Mouse (Mus musculus) MEL (cell line): ENCODE measurements around the gene Rnf123. TPM values are rescaled to one million over a fixed set of nuclear protein-coding genes. Genes with fewer than 3 reads are reported as not detected.

ENCODE experiments used
- DNase-seq: peaks from one replicate; pipeline ENCODE4 v3.0.0; 2011; ENCODE audit warnings: low read depth, low spot score
- H3K27ac ChIP-seq: 2 replicates; pipeline ENCODE4 v1.5.1; 2012; ENCODE audit warnings: low read depth, mild to moderate bottlenecking, control low read depth, low read length, moderate library complexity; ENCODE audit not compliant: control insufficient read depth
- H3K27me3 ChIP-seq, 2 experiments: fragments of 150-350 bp in 1 of 2; sonication (generic) in 1 of 2; 2 replicates each; pipeline ENCODE4 v1.6.1; 2012; ENCODE audit warnings: low read length in 2 of 2, mild to moderate bottlenecking in 2 of 2, improper control_type of control experiment in 1 of 2, moderate library complexity in 1 of 2; ENCODE audit not compliant: insufficient read depth in 2 of 2, control insufficient read depth in 1 of 2
- H3K36me3 ChIP-seq, 2 experiments: 2 replicates each; pipeline ENCODE4 v1.6.1; 2012 to 2014; ENCODE audit warnings: low read length in 2 of 2, improper control_type of control experiment in 1 of 2, inconsistent platforms in 1 of 2, mild to moderate bottlenecking in 1 of 2; ENCODE audit not compliant: insufficient read depth in 2 of 2, control insufficient read depth in 1 of 2
- H3K4me1 ChIP-seq, 2 experiments: fragments of 150-350 bp in 1 of 2; sonication (generic) in 1 of 2; 2 replicates each; pipeline ENCODE4 v1.6.1; 2012; ENCODE audit warnings: low read length in 2 of 2, improper control_type of control experiment in 1 of 2, mild to moderate bottlenecking in 1 of 2; ENCODE audit not compliant: insufficient read depth in 2 of 2, control insufficient read depth in 1 of 2
- H3K4me3 ChIP-seq, 2 experiments: fragments of 150-350 bp in 1 of 2; sonication (generic) in 1 of 2; 2 replicates each; pipeline ENCODE4 v1.5.1; 2012; ENCODE audit warnings: low read depth in 2 of 2, low read length in 2 of 2, mild to moderate bottlenecking in 2 of 2, moderate library complexity in 2 of 2, control low read depth in 1 of 2, improper control_type of control experiment in 1 of 2; ENCODE audit not compliant: control insufficient read depth in 1 of 2, insufficient read depth in 1 of 2
- H3K79me2 ChIP-seq: 2 replicates; pipeline ENCODE4 v1.6.1; 2012; ENCODE audit warnings: mild to moderate bottlenecking, low read length, moderate library complexity; ENCODE audit not compliant: control insufficient read depth, poor library complexity, insufficient read depth
- H3K9ac ChIP-seq: 2 replicates; pipeline ENCODE4 v1.6.1; 2012; ENCODE audit warnings: low read depth, mild to moderate bottlenecking, control low read depth, low read length, moderate library complexity; ENCODE audit not compliant: control insufficient read depth, poor library complexity, severe bottlenecking
- H3K9me3 ChIP-seq: fragments of 150-350 bp; sonication (generic); replicated peaks from 2 replicates; pipeline ENCODE4 v1.6.1; 2012; ENCODE audit warnings: mild to moderate bottlenecking, low read length, improper control_type of control experiment, moderate library complexity; ENCODE audit not compliant: insufficient read depth
- BHLHE40 ChIP-seq: IDR thresholded peaks from 2 replicates; pipeline ENCODE4 v1.6.1; 2012; ENCODE audit warnings: low read depth, mild to moderate bottlenecking, inconsistent platforms, low read length, improper control_type of control experiment, borderline replicate concordance
- CHD1 ChIP-seq: IDR thresholded peaks from 2 replicates; pipeline ENCODE4 v1.6.1; 2012; ENCODE audit warnings: low read depth, mild to moderate bottlenecking, inconsistent platforms, low read length, improper control_type of control experiment
- CHD2 ChIP-seq: IDR thresholded peaks from 2 replicates; pipeline ENCODE4 v1.6.1; 2011; ENCODE audit warnings: low read length, improper control_type of control experiment
- CTCF ChIP-seq, 3 experiments: IDR thresholded peaks in 2 of 3; conservative IDR thresholded peaks in 1 of 3; 2 replicates each; pipeline ENCODE4 v1.5.1; 2011 to 2012; ENCODE audit warnings: low read length in 3 of 3, low read depth in 2 of 3, mild to moderate bottlenecking in 2 of 3, improper control_type of control experiment in 1 of 3, inconsistent platforms in 1 of 3, mixed read lengths in 1 of 3, moderate library complexity in 1 of 3; ENCODE audit not compliant: control insufficient read depth in 1 of 3, insufficient read depth in 1 of 3, poor library complexity in 1 of 3, severe bottlenecking in 1 of 3
- E2F4 ChIP-seq: IDR thresholded peaks from 2 replicates; pipeline ENCODE4 v1.6.1; 2011; ENCODE audit warnings: low read depth, low read length, improper control_type of control experiment, borderline replicate concordance
- ETS1 ChIP-seq: IDR thresholded peaks from 2 replicates; pipeline ENCODE4 v1.6.1; 2012; ENCODE audit warnings: low read depth, mild to moderate bottlenecking, inconsistent platforms, low read length, improper control_type of control experiment, moderate library complexity
- GABPA ChIP-seq: IDR thresholded peaks from 2 replicates; pipeline ENCODE4 v1.6.1; 2012; ENCODE audit warnings: low read depth, mild to moderate bottlenecking, inconsistent platforms, low read length, improper control_type of control experiment, moderate library complexity
- HCFC1 ChIP-seq: IDR thresholded peaks from 2 replicates; pipeline ENCODE4 v1.6.1; 2012; ENCODE audit warnings: low read depth, mild to moderate bottlenecking, inconsistent platforms, low read length, improper control_type of control experiment, moderate library complexity
- JUND ChIP-seq: IDR thresholded peaks from 2 replicates; pipeline ENCODE4 v1.6.1; 2011; ENCODE audit warnings: low read depth, mild to moderate bottlenecking, improper control_type of control experiment, low read length
- MAFK ChIP-seq: IDR thresholded peaks from 2 replicates; pipeline ENCODE4 v1.6.1; 2011; ENCODE audit warnings: low read depth, mild to moderate bottlenecking, low read length, improper control_type of control experiment, borderline replicate concordance
- MAX ChIP-seq: IDR thresholded peaks from 2 replicates; pipeline ENCODE4 v1.6.1; 2011; ENCODE audit warnings: low read length, improper control_type of control experiment
- MAZ ChIP-seq: IDR thresholded peaks from 2 replicates; pipeline ENCODE4 v1.6.1; 2012; ENCODE audit warnings: low read depth, mild to moderate bottlenecking, inconsistent platforms, low read length, improper control_type of control experiment
- MEF2A ChIP-seq: IDR thresholded peaks from 2 replicates; pipeline ENCODE4 v1.6.1; 2014; ENCODE audit warnings: low read depth, mild to moderate bottlenecking, inconsistent platforms, low read length, improper control_type of control experiment; ENCODE audit not compliant: poor library complexity, insufficient replicate concordance, severe bottlenecking; ENCODE audit errors: extremely low read depth
- MXI1 ChIP-seq: IDR thresholded peaks from 2 replicates; pipeline ENCODE4 v1.6.1; 2011; ENCODE audit warnings: mild to moderate bottlenecking, low read depth, low read length, improper control_type of control experiment
- MYB ChIP-seq: IDR thresholded peaks from 2 replicates; pipeline ENCODE4 v1.6.1; 2011; ENCODE audit warnings: mild to moderate bottlenecking, low read depth, low read length, improper control_type of control experiment
- MYC ChIP-seq: IDR thresholded peaks from 2 replicates; pipeline ENCODE4 v1.6.1; 2011; ENCODE audit warnings: low read depth, mild to moderate bottlenecking, low read length, improper control_type of control experiment, moderate library complexity
- POLR2AphosphoS5 ChIP-seq: IDR thresholded peaks from 2 replicates; pipeline ENCODE4 v1.6.1; 2012; ENCODE audit warnings: low read depth, borderline replicate concordance, mild to moderate bottlenecking, inconsistent platforms, low read length, moderate library complexity, mixed read lengths
- RAD21 ChIP-seq: IDR thresholded peaks from 2 replicates; pipeline ENCODE4 v1.6.1; 2011; ENCODE audit warnings: mild to moderate bottlenecking, low read depth, low read length, improper control_type of control experiment
- SIN3A ChIP-seq: IDR thresholded peaks from 2 replicates; pipeline ENCODE4 v1.6.1; 2012; ENCODE audit warnings: low read length, improper control_type of control experiment, inconsistent platforms
- TAL1 ChIP-seq: IDR thresholded peaks from 2 replicates; pipeline ENCODE4 v1.6.1; 2012; ENCODE audit warnings: mild to moderate bottlenecking, inconsistent platforms, low read length, moderate library complexity, mixed read lengths
- TBP ChIP-seq: IDR thresholded peaks from 2 replicates; pipeline ENCODE4 v1.8.0; 2011; ENCODE audit warnings: low read depth, low read length, improper control_type of control experiment
- UBTF ChIP-seq: IDR thresholded peaks from 2 replicates; pipeline ENCODE4 v1.6.1; 2012; ENCODE audit warnings: low read depth, mild to moderate bottlenecking, inconsistent platforms, low read length, improper control_type of control experiment, moderate library complexity, borderline replicate concordance; ENCODE audit not compliant: insufficient read depth
- USF1 ChIP-seq: IDR thresholded peaks from 2 replicates; pipeline ENCODE4 v1.6.1; 2014; ENCODE audit warnings: low read depth, mild to moderate bottlenecking, inconsistent platforms, low read length, improper control_type of control experiment, moderate library complexity
- USF2 ChIP-seq, 2 experiments: IDR thresholded peaks; 2 replicates each; pipeline ENCODE4 v1.6.1; 2011 to 2012; ENCODE audit warnings: improper control_type of control experiment in 2 of 2, low read length in 2 of 2, borderline replicate concordance in 1 of 2, inconsistent platforms in 1 of 2, low read depth in 1 of 2, mild to moderate bottlenecking in 1 of 2; ENCODE audit not compliant: insufficient read depth in 1 of 2
- ZNF384 ChIP-seq: IDR thresholded peaks from 2 replicates; pipeline ENCODE4 v1.6.1; 2012; ENCODE audit warnings: low read depth, mild to moderate bottlenecking, inconsistent platforms, low read length, improper control_type of control experiment
- polyA plus RNA-seq, 2 experiments: library from polyadenylated mRNA; stranded (reverse) in 1 of 2; unstranded in 1 of 2; fragments of >175 nt in 1 of 2; fragments of >200 nt in 1 of 2; gene quantifications; 2 replicates each; pipeline versions ENCODE4 v1.2.1 to v1.2.4; 2012; ENCODE audit warnings: low replicate concordance in 2 of 2, low read depth in 1 of 2; ENCODE audit not compliant: insufficient read length in 2 of 2, insufficient read depth in 1 of 2, missing spikeins in 1 of 2
- total RNA-seq: library from RNA; depleted of rRNA; stranded (reverse); fragments of 300-350 nt; gene quantifications from 2 replicates; pipeline ENCODE4 v1.2.3, GENCODE M21; 2012

Rnf123 gene
- total and polyA plus RNA-seq, 3 experiments, result 28.5 to 74.8 TPM; not detected in 1

GRCm38 (mm10) chr9:108104766-108105548 lies 21.8 kb upstream of the Rnf123 start (continued):
- no peak for TF ChIP-seq USF2 (IDR thresholded peaks at IDR 0.05; ENCODE audit: borderline replicate concordance in 1 of 2, insufficient read depth in 1 of 2, low read depth in 1 of 2, low read length in 2 of 2)
- TF ChIP-seq JUND, result no peak
- TF ChIP-seq RAD21, result no peak
- no peak for TF ChIP-seq POLR2AphosphoS5
- peak; percentile 94 for TF ChIP-seq MAX
- TF ChIP-seq MEF2A, result no peak
- peak; percentile 69 for TF ChIP-seq BHLHE40
- peak; percentile 83 for TF ChIP-seq SIN3A
- no peak for TF ChIP-seq TAL1
- peak; percentile 58; the same call in 1 of the 2 replicates for TF ChIP-seq HCFC1
- TF ChIP-seq MAZ, result no peak
- TF ChIP-seq MYB, result no peak
- TF ChIP-seq ZNF384, result no peak
- no peak for TF ChIP-seq E2F4
- no peak for TF ChIP-seq CHD1
- peak; percentile 26; the same call in 1 of the 2 replicates for TF ChIP-seq CHD2
- peak; percentile 39; the same call in 1 of the 2 replicates for TF ChIP-seq TBP
- TF ChIP-seq ETS1, result peak; percentile 55; the same call in 1 of the 2 replicates

- TF ChIP-seq MYC, result no peak
- no peak for TF ChIP-seq GABPA
- no peak for TF ChIP-seq JUND
- TF ChIP-seq UBTF, result no peak
- no peak for TF ChIP-seq RAD21
- TF ChIP-seq MXI1, result no peak
- TF ChIP-seq MAFK, result no peak
- TF ChIP-seq USF1, result no peak
- TF ChIP-seq CTCF (IDR thresholded peaks at IDR 0.05 in 2 of 3, conservative IDR thresholded peaks at IDR 0.05 in 1 of 3; ENCODE audit: control insufficient read depth in 1 of 3, insufficient read depth in 1 of 3, low read depth in 2 of 3, low read length in 3 of 3, poor library complexity in 1 of 3, severe bottlenecking in 1 of 3), result no peak
- no peak for TF ChIP-seq TBP
- no peak for TF ChIP-seq CHD2
- no peak for DNase-seq
- Histone ChIP-seq H3K27ac (no peak overlapping the region), H3K27me3 (no peaks in the 10 kb centered on the region), H3K79me2 (peaks cover 12% of the 10 kb centered on the region), H3K4me3 (no peak overlapping the region), H3K4me1 (peaks cover 3 to 18% of the 10 kb centered on the region in 2 experiments), H3K9ac (no peak overlapping the region), H3K36me3 (peaks cover 0 to 9% of the 10 kb centered on the region in 2 experiments; a peak in 2 of 4 replicates), H3K9me3 (no peaks in the 10 kb centered on the region)
Measured at GRCm38 (mm10) chr9:108099619-108100018, 16.5 kb upstream of the Rnf123 start.
